Mouse (Mus musculus) hindbrain, embryonic 12.5 days (tissue): ENCODE measurements around the gene Krt26. TPM values are rescaled to one million over a fixed set of nuclear protein-coding genes. Genes with fewer than 3 reads are reported as not detected.

Experiments used
- ATAC-seq: fragments of 200-750 bp; cut with Nextera tagmentation; 2 replicates; pipeline ENCODE4 v1.8.0; 2017; ENCODE audit warnings: moderate TSS enrichment; ENCODE audit not compliant: low FRiP score
- H3K27ac ChIP-seq: fragments of 300-500 bp; sonication (generic); 2 replicates; pipeline ENCODE4 v1.5.1; 2016; ENCODE audit warnings: mild to moderate bottlenecking
- H3K27me3 ChIP-seq: fragments of 300-500 bp; sonication (generic); 2 replicates; pipeline ENCODE4 v1.6.1; 2016; ENCODE audit warnings: mild to moderate bottlenecking
- H3K36me3 ChIP-seq: fragments of 300-500 bp; sonication (generic); 2 replicates; pipeline ENCODE4 v1.6.1; 2016; ENCODE audit warnings: mild to moderate bottlenecking
- H3K4me1 ChIP-seq: fragments of 300-500 bp; sonication (generic); 2 replicates; pipeline ENCODE4 v1.6.1; 2016
- H3K4me2 ChIP-seq: fragments of 300-500 bp; sonication (generic); replicated peaks from 2 replicates; pipeline ENCODE4 v1.6.1; 2016; ENCODE audit warnings: mild to moderate bottlenecking
- H3K4me3 ChIP-seq: fragments of 300-500 bp; sonication (generic); 2 replicates; pipeline ENCODE4 v1.5.1; 2016; ENCODE audit warnings: mild to moderate bottlenecking
- H3K9ac ChIP-seq: fragments of 300-500 bp; sonication (generic); 2 replicates; pipeline ENCODE4 v1.6.1; 2016; ENCODE audit warnings: mild to moderate bottlenecking, moderate library complexity
- H3K9me3 ChIP-seq: fragments of 300-500 bp; sonication (generic); replicated peaks from 2 replicates; pipeline ENCODE4 v1.6.1; 2016; ENCODE audit warnings: mild to moderate bottlenecking
- WGBS: fragments of 180-500 bp; shearing (Covaris S2); methylation state at CpG from one replicate; pipeline ENCODE4 v1.1.7; 2016; 5-methylcytosine and 5-hydroxymethylcytosine counted together
- polyA plus RNA-seq: library from polyadenylated mRNA; unstranded; fragments of >200 nt; fragmentation: Nextera tagmentation; extraction: Ambion mirVana; gene quantifications from 2 replicates; pipeline ENCODE4 v1.2.1, GENCODE M21; 2016

Gene Krt26
- polyA plus RNA-seq, 1 experiment from 2014 or later, result 0.30 TPM

- ATAC-seq, result no peak
- Histone ChIP-seq H3K27me3 (no peaks in the 10 kb centered on the region), H3K4me3 (no peak overlapping the region), H3K9me3 (no peaks in the 10 kb centered on the region), H3K9ac (no peak overlapping the region), H3K4me2 (no peak overlapping the region), H3K4me1 (no peaks in the 10 kb centered on the region), H3K36me3 (no peaks in the 10 kb centered on the region), H3K27ac (no peak overlapping the region)
- WGBS, result 80% methylated on average over 9 of the region's 9 CpGs
These were observed 56.6 kb downstream of the Krt26 start for GRCm38 (mm10) chr11:99281116-99281515.

- no peak for ATAC-seq
- 55% methylated on average over 5 of the region's 5 CpGs for WGBS
- no peaks in the 10 kb centered on the region for H3K4me1 ChIP-seq
- no peaks in the 10 kb centered on the region for H3K27me3 ChIP-seq
- H3K4me3 ChIP-seq, result no peak overlapping the region
- no peak overlapping the region for H3K27ac ChIP-seq
- no peak overlapping the region for H3K4me2 ChIP-seq
- no peaks in the 10 kb centered on the region for H3K9me3 ChIP-seq
- no peak overlapping the region for H3K9ac ChIP-seq
- H3K36me3 ChIP-seq, result no peaks in the 10 kb centered on the region
These were observed 57.8 kb downstream of the Krt26 start for GRCm38 (mm10) chr11:99279986-99280385.

Other genes with a start within 250 kb of the Krt26 start
- gene Tns4, start 248.7 kb downstream of the Krt26 start, polyA plus RNA-seq, result 0.32 and 0.36 TPM in 2 replicates
- 0.25 and 0.42 TPM in 2 replicates for gene Ccr7, start 182.9 kb downstream of the Krt26 start, polyA plus RNA-seq
- gene Smarce1, start 106.9 kb downstream of the Krt26 start, polyA plus RNA-seq, result 366 and 375 TPM in 2 replicates
- gene Krt222, start 93.9 kb downstream of the Krt26 start, polyA plus RNA-seq, result 0.98 and 1.5 TPM in 2 replicates
- not detected in 2 replicates for gene Krt24, start 52.7 kb downstream of the Krt26 start, polyA plus RNA-seq
- not detected in 2 replicates for gene Krt25, start 15.0 kb downstream of the Krt26 start, polyA plus RNA-seq
- not detected in 2 replicates for gene Krt27, start 13.1 kb upstream of the Krt26 start, polyA plus RNA-seq
- 0.21 and 0.27 TPM in 2 replicates for gene Krt28, start 36.9 kb upstream of the Krt26 start, polyA plus RNA-seq
- gene Krt10, start 51.4 kb upstream of the Krt26 start, polyA plus RNA-seq, result 32.7 and 39.8 TPM in 2 replicates
- gene Krt12, start 84.3 kb upstream of the Krt26 start, polyA plus RNA-seq, result 0.12 TPM in 1 of 2 replicates, not detected in the other
- 0.35 TPM in 2 replicates for gene Krt20, start 100.2 kb upstream of the Krt26 start, polyA plus RNA-seq
- gene Krt23, start 155.2 kb upstream of the Krt26 start, polyA plus RNA-seq, result 0.22 TPM in 1 of 2 replicates, not detected in the other
- gene Krt39, start 183.4 kb upstream of the Krt26 start, polyA plus RNA-seq, result not detected in 2 replicates
- not detected in 2 replicates for gene Krt40, start 205.2 kb upstream of the Krt26 start, polyA plus RNA-seq
- not detected in 2 replicates for gene Krtap3-3, start 212.9 kb upstream of the Krt26 start, polyA plus RNA-seq
- not detected in 2 replicates for gene Krtap3-2, start 218.9 kb upstream of the Krt26 start, polyA plus RNA-seq
- not detected in 2 replicates for gene Gm11939, start 221.5 kb upstream of the Krt26 start, polyA plus RNA-seq
- not detected in 2 replicates for gene Krtap3-1, start 228.7 kb upstream of the Krt26 start, polyA plus RNA-seq
- not detected in 2 replicates for gene Krtap1-5, start 243.1 kb upstream of the Krt26 start, polyA plus RNA-seq
- not detected in 2 replicates for gene Krtap1-4, start 245.7 kb upstream of the Krt26 start, polyA plus RNA-seq